Mouse (Mus musculus): Measurements from ENCODE around the gene B4galt3.

B4galt3 gene

DNA sequence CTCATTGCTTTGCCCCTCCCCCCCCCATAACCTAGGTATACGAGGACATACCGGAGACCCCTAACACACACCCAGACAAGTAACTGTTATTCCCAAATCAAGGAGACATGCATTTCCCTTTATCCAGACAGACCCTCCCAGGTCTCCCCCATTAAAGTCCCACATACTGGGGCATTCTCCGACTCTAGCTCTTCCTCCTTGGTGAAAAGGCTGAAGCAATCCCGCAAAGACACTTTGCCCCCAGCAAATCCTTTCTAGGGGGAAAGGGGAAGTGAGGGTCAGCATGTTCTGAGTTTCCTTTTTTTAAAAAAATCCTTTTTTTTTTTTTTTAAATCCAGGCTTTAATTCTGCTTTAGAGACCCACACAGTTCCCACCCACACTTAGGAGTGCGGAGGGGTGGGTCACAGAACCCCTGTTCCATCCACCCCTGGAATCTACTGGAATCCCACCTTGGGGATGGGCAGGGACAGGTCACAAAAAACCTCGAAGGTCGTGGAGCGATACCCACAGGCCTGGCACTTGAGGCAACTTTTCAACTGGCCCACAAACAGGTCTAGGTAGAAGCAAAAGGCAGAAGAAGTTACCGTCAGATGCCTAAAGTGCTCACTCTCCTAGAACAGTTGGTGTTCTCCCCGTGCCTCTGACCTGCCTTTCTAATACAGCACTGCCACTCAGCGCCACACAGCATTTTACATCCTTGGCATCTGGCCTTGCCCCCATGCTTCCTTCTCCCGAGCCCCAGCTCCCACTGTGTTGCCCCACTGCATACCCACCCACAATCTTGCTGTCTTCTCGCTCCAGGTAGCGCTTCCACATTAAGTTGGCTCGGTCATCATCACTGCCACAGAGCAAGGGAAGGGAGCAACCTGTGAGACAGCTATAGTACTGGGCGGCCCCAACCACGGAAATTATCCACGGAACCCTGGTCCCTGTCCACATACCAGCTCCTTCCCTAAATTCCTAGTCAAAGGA, 13.3 kb downstream of the B4galt3 start:
- no peak for TF ChIP-seq GATA4 (IDR thresholded peaks at IDR 0.05; ENCODE audit: insufficient replicate concordance, low read length)

DNA sequence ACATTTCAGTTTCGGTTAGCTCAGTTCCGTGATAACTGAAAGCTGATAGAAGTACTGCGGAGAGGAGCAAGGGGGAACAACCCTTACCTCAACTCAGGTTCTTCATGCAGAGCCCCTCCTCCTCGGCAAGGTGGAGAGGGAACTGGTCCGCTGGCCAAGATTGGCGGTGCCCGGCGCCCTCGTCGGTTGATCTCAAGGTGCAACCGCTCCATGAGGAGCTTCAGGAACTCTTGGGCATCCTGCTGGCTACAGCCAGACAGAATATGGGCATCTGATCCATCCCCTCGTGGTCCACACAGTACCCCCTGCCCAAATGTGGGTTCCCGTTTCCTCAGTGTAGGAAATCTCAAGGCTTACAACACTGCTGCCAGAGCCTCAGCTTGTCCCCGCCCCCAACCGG, 14.4 kb downstream of the B4galt3 start:
- TF ChIP-seq GATA4 (IDR thresholded peaks at IDR 0.05; ENCODE audit: insufficient replicate concordance, low read length) = no peak

GRCm38 (mm10) chr1:171285096-171285892, 15.2 kb downstream of the B4galt3 start:
- TF ChIP-seq GATA4 (IDR thresholded peaks at IDR 0.05; ENCODE audit: insufficient replicate concordance, low read length) = no peak

DNA sequence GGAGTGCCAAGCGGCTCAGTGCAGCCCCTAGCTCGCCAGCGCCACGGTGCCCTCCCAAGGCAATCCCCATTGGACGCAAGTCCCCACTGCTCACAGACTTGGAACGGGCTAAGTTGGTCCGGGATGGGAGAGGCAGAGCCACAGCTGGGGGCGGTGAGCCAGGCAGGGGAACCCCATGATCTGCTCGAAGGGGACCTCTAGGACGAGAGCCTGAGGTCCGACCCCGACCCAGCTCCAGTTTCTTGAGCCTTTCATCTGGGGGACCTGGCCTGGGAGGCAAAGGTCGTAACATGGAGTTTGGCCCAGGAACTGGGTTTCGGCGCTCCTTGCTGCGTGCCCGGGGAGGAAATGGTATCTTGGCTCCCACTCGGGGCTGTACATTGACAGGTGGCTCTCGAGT, 16.4 kb downstream of the B4galt3 start:
- TF ChIP-seq GATA4 (IDR thresholded peaks at IDR 0.05; ENCODE audit: insufficient replicate concordance, low read length) = no peak

GRCm38 (mm10) chr1:171287136-171288081, 17.3 kb downstream of the B4galt3 start, which contains the start of gene Usp21:
Gene Usp21, minus strand, starts transcription at chr1:171287991.
- no peak for TF ChIP-seq GATA4 (IDR thresholded peaks at IDR 0.05; ENCODE audit: insufficient replicate concordance, low read length)

DNA sequence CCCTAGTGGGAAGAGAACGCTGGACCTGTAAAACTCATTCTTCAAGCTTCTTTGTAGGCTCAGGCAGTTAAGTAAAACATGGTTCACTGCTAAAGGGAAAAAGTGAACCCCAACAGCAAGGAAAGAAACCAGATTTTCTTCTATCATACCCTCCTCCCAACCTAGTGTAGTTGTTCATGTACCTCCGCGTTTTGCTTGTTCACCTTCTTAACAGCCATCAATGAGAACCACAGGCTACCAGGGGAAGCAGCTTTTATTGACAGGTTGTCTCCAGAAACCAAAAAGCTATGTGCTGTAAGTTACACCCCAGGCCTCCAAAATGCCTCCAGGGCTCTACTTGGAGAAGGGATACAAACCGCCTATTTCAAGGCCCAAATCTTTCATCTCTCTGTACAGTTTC, 18.2 kb downstream of the B4galt3 start:
- no peak for TF ChIP-seq GATA4 (IDR thresholded peaks at IDR 0.05; ENCODE audit: insufficient replicate concordance, low read length)

- TF ChIP-seq GATA4 (IDR thresholded peaks at IDR 0.05; ENCODE audit: insufficient replicate concordance, low read length) = no peak
Measured at GRCm38 (mm10) chr1:171293351-171293750, 23.2 kb downstream of the B4galt3 start.

- TF ChIP-seq GATA4 (IDR thresholded peaks at IDR 0.05; ENCODE audit: insufficient replicate concordance, low read length) = no peak
Measured at GRCm38 (mm10) chr1:171293906-171294297, 23.8 kb downstream of the B4galt3 start.

DNA sequence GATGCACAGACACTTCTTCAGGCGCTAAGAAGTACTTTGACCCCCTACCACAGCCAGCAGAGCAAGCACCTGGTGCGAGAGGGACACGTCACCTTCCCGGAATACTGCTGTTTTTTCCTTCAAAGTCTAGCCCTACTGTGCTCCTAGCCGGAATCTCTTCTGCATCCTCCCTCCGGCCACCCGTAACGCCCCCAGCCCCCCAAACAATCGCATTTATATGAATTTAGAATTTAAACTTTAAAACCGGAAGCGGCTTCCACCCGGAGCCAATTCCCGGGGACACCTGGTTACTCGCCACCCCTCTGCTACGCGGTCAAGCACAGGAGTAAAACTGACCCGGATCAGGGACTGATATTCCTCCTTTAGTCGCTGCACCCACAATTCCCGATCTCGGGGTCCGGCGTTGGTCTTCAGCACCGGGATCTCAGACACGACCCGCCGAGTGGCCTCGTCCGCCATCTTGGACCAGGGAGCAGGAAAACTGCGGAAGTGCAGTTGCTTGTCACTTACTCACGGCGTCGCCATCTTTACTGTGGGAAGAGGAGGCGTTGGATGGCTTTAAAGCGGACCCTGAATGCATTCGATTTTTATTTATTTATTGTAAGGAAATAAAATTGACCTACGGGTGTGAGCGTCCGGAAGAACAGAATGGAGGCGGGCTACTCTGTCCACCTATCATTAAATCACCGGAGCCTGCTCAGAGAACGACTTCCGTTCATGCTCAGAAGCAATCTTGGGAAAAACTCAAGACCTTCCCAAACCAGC, 24.4 kb downstream of the B4galt3 start, which contains the start of gene Ufc1:
TSS of gene Ufc1 (minus strand) at position 727 of the 765 bp plus-strand sequence.
- TF ChIP-seq GATA4 (IDR thresholded peaks at IDR 0.05; ENCODE audit: insufficient replicate concordance, low read length) = no peak

GRCm38 (mm10) chr1:171295063-171295402, 24.9 kb downstream of the B4galt3 start:
- no peak for TF ChIP-seq GATA4 (IDR thresholded peaks at IDR 0.05; ENCODE audit: insufficient replicate concordance, low read length)

DNA sequence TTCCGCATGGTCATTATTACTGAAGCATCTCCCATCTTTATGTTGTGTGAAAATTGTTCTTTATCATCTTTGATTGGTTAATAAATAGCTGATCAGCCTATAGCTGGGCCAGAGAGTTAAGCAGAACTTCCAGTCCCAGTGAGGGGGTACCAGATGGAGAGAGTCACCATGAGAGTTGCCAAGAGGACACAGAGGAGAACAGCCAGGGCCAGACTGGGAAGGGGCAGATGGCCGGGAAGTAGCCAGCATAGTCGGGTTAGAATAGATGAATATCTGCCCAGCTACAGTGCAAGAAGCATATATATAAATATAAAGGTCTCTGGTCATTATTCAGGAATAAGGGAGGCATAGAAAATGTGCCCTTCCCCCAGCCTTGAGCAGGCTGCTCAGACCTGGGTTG, 28.1 kb downstream of the B4galt3 start:
- TF ChIP-seq GATA4 (IDR thresholded peaks at IDR 0.05; ENCODE audit: insufficient replicate concordance, low read length) = no peak

- TF ChIP-seq GATA4 (IDR thresholded peaks at IDR 0.05; ENCODE audit: insufficient replicate concordance, low read length) = no peak
Measured at GRCm38 (mm10) chr1:171309321-171309720, 39.2 kb downstream of the B4galt3 start.

GRCm38 (mm10) chr1:171319748-171320147, 49.6 kb downstream of the B4galt3 start:
- no peak for TF ChIP-seq GATA4 (IDR thresholded peaks at IDR 0.05; ENCODE audit: insufficient replicate concordance, low read length)

GRCm38 (mm10) chr1:171320151-171320550, 50.0 kb downstream of the B4galt3 start:
- no peak for TF ChIP-seq GATA4 (IDR thresholded peaks at IDR 0.05; ENCODE audit: insufficient replicate concordance, low read length)
